Mouse (Mus musculus) cerebellum, postnatal 10 days (tissue): Measurements from ENCODE around the gene Pgpep1l.
"Not testable (repeated sequence)": the region's sequence is repeated elsewhere in the genome, so short reads cannot be mapped to it uniquely, and the experiment has no call there.

Source experiments
- DNase-seq, 2 experiments: peaks; one replicate each; pipeline ENCODE4 v3.0.0; 2021; ENCODE audit warnings: mixed read lengths in 2 of 2

The Pgpep1l gene

GRCm38 (mm10) chr7:68264028-68264453 lies at the start of gene Pgpep1l:
Gene Pgpep1l, minus strand, starts transcription at chr7:68264233.
- DNase-seq: peak; percentile 58 to 65

GRCm38 (mm10) chr7:68313038-68313782 lies 49.2 kb upstream of the Pgpep1l start:
- no peak for DNase-seq

- no peak for DNase-seq
These were observed 48.4 kb upstream of the Pgpep1l start for GRCm38 (mm10) chr7:68312395-68312794.

GRCm38 (mm10) chr7:68311469-68311868 lies 47.4 kb upstream of the Pgpep1l start:
- DNase-seq: no peak

- DNase-seq: no peak
These were observed 42.7 kb upstream of the Pgpep1l start for GRCm38 (mm10) chr7:68306756-68307155.

- DNase-seq: no peak
These were observed 41.9 kb upstream of the Pgpep1l start for GRCm38 (mm10) chr7:68305781-68306575.

- no peak for DNase-seq
These were observed 39.7 kb upstream of the Pgpep1l start for GRCm38 (mm10) chr7:68303685-68304084.

- DNase-seq: peak; percentile 87 to 90
These were observed 38.8 kb upstream of the Pgpep1l start for GRCm38 (mm10) chr7:68302586-68303433.

- DNase-seq: no peak
These were observed 37.1 kb upstream of the Pgpep1l start for GRCm38 (mm10) chr7:68301160-68301559.

- DNase-seq: no peak
These were observed 34.5 kb upstream of the Pgpep1l start for GRCm38 (mm10) chr7:68298381-68299076.

GRCm38 (mm10) chr7:68296487-68296886 lies 32.5 kb upstream of the Pgpep1l start:
- no peak for DNase-seq

- DNase-seq: no peak
These were observed 30.2 kb upstream of the Pgpep1l start for GRCm38 (mm10) chr7:68293997-68294789.

- DNase-seq: no peak
These were observed 27.6 kb upstream of the Pgpep1l start for GRCm38 (mm10) chr7:68291603-68292002.

- no peak for DNase-seq
These were observed 25.0 kb upstream of the Pgpep1l start for GRCm38 (mm10) chr7:68289081-68289480.

- DNase-seq: not testable (repeated sequence)
These were observed 24.0 kb upstream of the Pgpep1l start for GRCm38 (mm10) chr7:68288000-68288399.

- DNase-seq: no peak
These were observed 23.5 kb upstream of the Pgpep1l start for GRCm38 (mm10) chr7:68287582-68287981.

- DNase-seq: no peak
These were observed 22.8 kb upstream of the Pgpep1l start for GRCm38 (mm10) chr7:68286526-68287481.

GRCm38 (mm10) chr7:68285851-68286298 lies 21.8 kb upstream of the Pgpep1l start:
- DNase-seq: no peak

GRCm38 (mm10) chr7:68283776-68284175 lies 19.7 kb upstream of the Pgpep1l start:
- no peak for DNase-seq

GRCm38 (mm10) chr7:68283133-68283520 lies 19.1 kb upstream of the Pgpep1l start:
- not testable (repeated sequence) for DNase-seq
